Mouse (Mus musculus) cerebellum, adult 9-10 months (tissue): ENCODE measurements around the gene E130218I03Rik.
"Not testable (repeated sequence)": the region's sequence is repeated elsewhere in the genome, so short reads cannot be mapped to it uniquely, and the experiment has no call there.

ENCODE experiments used
- DNase-seq: peaks from one replicate; pipeline ENCODE4 v3.0.0; 2022

Gene E130218I03Rik

DNA sequence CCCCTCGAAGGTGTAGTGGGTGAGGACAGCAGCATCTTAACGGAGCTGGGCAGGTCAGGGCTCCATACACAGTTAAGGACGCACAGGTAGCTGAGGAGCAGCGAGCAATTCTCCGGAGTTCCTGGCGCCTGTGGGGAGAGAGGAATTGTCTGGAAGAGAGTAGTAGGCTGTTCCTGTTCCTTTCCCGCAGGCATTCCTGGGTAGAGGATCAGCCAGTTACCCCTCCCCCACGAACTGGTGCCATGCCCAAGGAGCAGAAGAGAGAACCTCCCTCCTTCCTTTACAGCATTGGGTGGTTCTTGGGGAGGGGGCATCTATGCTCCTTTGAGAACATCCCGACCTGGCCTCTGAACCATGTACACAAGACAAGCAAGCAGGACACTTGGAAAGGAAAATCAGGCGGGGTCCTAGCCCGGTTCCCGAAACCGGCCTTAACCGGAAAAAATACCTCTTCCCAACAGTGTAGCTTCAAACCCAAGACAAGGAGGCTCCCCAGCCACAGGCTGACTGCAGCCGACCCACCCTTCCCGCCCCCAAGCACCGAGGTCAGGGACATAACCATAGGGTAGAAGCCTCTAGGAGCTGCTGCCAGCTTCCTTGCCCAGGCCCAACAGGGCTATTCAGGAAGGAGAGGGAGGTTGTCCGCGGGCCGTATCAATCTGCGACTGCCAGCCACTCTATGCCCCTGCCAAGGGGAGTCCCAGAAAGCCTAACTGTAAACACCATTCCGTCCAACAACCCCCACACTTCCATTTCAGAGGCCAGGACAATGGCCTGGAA is 8.9 kb downstream of the E130218I03Rik start:
- no peak for DNase-seq

DNA sequence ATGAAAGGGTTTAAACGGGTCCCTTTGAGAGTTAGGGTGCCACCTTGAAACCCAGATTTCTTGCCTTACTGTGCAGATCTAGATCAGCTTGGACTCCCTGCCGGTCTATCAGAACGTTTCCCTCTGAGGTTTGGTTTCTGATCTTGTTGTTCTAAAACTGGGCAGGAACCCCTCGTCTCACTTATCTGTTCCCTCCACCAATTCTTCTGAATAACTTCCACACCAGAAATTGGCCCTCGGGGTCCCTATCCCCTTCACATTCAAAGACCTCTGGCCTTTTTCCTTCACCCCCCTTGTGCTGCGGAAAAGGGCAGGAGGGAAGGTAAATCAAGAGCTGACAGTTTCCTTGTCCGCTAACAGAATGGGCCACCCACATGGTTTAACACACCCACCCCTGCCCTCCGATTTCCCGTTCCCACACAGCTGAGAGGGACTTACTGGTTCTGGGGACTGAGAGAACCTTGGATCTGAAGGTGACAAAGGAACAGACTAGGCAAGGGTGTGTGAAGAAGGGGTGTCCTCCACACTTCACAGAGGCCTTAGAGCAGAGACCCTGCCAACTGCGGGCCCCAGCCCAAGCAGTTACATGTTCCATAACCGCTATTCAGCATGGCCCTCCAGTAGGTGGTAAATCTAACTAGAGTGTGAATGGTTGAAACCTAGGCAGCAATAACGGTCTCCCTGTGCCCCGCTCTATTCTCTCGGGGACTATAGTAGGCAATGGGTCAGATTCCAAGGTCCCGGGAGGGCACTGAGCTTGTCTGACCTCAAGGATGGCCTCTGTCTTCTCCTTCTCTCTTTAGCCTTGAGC is 9.7 kb downstream of the E130218I03Rik start:
- DNase-seq, result no peak

DNA sequence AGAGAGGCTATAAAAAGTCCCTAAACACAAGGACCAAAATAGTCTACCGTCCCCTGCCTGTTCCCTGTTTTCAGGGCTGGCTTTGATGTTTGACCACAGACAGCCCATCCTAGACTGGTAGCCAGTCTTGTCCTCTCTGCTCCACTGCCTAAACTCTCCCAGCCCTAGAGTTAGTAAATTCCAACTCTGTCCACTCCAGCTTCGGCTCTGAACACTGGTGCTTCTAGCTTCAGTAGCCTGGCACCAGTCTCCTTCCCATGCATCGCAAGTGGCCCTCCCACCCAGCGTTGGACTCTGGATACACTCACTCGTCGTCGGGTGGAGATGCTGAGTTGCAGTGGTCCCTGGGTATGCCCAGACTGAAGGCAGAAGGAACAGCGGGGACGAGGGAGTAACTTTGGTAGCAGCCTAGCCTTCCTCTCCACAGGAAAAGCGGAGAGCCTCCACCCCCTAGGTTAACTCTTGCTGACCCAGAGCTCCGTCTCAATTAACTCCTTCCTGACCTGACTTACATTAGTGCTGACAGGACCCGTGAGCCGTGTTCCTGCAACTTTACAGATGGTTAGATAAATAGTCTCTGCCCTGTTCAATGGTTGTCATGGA is 10.4 kb downstream of the E130218I03Rik start, which contains the start of gene Grrp1:
Grrp1 (minus strand) TSS at position 385 of the 603 bp plus-strand sequence.
- DNase-seq, result no peak

DNA sequence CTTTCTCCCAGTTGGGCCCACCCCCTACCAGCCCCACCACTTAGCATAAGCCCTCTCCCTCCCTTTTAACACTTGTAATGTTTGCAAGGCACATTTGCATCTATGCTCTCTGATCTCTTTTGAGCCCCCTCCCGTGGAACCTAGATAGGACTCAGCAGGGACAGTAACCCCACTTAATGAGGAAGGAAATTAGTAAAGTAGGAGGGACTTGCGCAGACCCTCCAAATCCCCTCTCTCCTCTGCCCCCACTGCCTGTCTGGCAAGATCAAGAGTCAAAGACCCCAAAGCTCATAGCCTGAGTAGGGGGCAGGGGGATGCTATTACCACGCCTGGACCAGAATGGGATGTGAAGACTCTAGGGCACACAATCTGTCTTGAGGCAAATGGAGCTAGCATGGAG is 11.4 kb downstream of the E130218I03Rik start:
- no peak for DNase-seq

DNA sequence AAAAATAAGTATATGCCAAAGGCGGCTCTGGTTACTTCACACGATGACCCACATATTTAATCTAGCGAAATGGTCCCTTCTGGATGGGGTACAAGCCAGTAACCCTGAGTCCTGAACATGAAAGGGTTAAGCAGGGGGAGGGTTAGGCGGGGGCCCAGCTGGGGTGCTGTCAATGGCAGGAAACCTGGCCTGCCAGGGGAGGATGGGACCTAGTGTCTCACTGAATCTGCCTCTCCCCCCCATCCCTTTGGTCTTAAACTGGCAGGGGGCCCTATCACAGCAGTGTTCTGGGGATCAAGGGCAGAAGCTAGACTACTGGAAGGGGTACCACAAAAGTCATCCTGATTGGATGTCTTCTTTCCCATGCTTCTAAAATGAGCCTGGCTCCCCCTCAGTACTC is 12.4 kb downstream of the E130218I03Rik start:
- no peak for DNase-seq

DNA sequence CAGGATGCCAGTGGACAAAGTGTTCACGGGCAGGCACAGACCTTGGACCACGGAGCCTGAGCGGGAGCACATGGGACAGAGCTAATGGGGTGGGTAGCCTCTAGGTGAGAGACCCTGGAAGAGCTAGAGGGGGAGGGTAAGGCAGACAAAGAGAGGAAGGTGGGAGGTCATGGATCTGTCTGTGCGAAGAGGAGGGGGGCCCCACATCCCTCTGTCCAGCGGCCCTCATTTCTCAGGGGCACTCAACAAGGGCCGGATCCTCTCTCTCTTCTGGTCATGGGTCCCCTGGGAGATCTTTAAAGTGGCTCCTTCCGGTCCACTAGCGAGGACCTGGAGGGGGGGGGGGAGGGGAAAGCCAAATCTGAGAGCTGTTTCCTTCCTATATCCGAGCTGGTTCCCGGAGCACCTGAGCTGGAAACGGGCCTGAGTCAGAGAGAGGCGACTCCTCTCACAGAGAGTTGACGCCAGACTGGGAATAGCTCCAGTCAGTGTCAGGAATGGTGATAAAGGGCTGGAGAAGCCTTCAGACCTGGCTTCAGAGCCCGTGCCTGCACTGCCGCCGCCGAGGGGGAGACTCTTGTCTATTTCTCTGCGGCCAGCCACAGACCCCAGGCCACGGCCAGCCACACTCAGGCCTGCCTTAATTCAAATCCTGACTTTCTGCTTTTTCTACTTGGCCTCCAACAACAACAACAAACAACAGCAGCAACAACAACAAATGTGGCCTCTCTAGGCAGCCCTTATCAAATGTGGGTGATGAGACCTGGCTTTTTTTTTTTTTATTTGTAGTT is 13.1 kb downstream of the E130218I03Rik start:
- no peak for DNase-seq

DNA sequence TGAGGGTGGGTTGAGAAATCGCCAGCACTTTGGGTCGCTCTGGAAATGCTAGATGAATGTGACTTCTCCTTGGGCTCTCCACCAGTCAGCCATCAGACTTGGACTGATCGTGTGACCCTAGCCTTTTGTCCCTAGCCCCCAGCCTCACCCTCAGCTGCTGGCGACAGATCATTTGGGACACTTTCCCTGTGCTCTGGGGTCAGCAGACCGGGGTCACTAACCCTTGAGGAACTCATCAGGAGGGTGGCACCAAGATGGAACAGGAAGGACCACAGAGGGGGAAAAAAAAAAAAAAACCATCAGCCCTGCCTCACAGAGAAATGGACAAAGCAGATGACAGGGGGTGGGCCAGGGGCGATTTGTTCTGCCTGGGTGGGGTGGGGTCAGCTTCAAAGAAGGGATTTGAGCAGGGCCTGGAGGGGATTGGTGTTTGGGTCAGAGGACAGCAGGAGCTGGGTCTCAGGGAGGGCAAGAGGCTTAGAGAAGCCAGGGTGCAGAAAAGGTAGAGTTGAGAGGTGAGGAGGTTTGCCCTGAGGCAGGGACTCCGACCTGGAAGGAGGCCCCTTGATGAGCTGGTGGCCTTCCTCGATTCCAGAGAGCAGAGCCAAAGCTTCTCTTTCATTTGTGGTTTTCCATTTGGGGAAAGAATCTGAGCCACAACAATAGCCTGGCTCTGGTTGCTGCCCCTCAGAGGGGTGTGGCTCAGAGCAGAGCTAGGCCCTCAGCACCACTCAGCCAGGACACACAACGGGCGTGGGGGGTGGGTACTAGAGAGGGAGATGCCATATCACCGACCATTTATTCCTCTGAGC is 13.9 kb downstream of the E130218I03Rik start:
- no peak for DNase-seq

DNA sequence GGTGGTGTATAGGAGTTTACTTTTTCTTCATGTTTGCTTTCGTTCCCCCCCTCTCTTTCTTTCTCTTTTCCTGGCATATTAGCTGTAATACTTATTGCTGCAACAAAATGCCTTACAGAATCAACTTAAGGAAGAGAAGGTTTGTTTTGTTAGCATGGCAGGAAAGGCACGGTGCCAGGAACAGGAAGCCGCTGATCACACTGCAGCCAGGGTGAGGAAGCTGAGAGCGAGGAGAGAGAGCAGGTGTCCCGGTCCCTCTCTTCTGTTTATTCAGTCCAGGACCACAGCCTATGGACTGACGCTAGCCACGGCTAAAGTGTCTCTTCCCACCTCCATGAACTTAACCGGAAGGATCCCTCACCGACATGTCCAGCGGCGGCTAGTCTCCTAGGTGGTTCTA is 14.9 kb downstream of the E130218I03Rik start:
- DNase-seq, result no peak

DNA sequence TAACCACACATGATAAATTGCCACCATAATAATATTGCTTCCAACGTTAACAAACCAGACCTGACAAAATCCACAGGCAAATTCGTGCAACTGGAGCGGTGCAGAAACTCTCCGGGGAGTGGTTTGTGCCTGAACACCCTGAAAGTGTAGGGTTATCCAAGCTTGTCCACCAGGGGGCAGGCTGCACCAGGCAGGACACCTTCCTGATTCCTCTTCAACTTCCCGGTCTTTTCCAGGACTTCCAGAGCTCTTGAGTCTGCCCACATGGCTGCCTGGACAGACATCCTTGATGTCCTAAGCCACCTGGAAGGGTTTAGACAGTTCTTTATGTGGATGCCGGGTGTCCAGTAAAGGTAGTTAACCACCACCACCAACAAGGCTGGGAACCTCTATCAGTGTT is 19.7 kb downstream of the E130218I03Rik start:
- DNase-seq, result peak; percentile 22

DNA sequence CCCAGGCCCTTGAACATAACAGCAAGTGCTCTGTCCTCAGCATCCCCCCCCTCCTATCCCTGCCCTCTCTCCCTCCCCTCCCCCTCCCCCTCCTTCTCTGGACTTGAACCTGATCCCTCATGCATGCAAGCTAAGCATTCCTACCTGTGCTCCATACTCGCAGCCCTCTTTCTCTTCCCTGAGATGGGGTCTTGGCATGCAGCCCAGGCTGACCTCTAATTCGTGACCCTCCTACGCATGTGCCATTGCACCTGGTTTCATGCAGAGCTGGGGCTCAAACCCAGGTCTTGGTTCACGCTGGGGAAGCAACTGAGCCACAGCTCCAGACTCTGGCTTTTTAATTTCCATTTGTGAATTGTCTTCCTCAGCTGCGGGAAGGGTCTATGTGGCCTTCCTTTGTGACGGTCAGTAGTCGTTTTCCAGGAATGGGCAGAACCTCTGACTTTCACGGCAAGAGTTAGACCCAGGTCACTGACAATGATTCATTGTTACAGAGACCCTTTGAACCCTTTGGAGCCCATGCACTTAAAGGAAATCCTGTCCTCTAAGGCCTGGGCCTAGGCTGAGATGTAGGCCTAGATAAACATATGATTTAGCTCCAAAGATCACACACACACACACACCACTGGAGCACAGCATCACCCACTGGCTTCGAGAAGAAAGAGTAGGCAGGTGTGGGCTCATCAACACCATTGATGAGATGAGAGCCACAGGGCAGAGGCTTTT is 22.6 kb downstream of the E130218I03Rik start:
- DNase-seq, result no peak

DNA sequence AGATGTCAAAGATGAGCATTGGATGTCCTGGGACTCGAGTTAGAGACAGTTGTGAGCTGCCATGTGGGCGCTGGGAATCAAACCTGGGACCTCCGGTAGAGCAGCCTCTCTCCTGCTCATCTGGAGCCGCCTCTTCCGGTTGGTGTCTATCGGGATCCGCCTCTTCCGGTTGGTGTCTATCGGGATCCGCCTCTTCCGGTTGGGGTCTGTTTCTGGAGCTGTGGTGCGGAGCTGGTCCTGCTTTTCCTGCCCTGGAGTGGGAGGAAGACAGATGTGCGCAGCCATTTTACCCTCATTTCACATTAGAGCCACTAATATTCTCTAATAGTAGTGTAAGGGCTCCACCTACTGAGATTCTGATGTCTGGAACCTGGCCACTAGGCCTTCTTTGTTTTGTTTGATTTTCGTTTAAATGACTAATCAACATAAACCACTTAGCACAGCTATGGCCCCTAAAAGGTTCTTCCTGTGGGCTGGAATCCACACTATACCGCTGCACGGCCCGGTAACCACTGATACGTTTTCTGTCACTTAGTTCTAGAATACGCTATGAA is 24.7 kb downstream of the E130218I03Rik start:
- no peak for DNase-seq

DNA sequence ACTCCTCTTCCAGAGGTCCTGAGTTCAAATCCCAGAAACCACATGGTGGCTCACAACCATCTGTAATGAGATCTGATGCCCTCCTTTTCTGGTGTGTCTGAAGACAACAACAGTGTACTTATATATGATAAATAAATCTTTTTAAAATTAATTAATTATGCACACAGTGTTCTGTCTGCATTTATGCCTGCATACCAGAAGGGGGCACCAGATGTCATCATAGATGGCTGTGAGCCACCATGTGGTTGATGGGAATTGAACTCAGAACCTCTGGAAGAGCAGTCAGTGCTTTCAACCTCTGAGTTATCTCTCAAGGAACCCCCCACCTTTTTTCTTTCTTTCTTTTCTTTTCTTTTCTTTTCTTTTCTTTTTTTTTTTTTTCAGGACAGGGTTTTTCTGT is 26.2 kb downstream of the E130218I03Rik start:
- not testable (repeated sequence) for DNase-seq

DNA sequence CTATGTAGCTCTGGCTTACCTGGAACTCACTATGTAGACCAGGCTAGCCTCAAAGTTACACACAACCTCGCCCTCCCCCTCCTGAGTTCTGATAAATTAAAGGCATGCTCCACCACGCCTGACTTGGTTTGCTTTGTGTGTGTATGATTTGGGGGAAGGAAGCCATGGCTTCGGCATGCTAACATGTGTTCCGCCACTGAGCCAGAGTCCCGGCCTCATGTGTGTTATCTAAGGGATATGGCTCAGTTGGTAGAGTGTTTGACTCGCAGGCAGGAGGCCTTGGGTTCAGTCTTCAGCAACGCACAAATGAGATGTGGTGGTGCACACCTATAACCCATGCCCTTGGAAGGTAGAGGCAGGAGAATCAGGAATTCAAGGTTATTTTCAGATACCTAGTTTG is 28.5 kb downstream of the E130218I03Rik start:
- DNase-seq, result no peak

DNA sequence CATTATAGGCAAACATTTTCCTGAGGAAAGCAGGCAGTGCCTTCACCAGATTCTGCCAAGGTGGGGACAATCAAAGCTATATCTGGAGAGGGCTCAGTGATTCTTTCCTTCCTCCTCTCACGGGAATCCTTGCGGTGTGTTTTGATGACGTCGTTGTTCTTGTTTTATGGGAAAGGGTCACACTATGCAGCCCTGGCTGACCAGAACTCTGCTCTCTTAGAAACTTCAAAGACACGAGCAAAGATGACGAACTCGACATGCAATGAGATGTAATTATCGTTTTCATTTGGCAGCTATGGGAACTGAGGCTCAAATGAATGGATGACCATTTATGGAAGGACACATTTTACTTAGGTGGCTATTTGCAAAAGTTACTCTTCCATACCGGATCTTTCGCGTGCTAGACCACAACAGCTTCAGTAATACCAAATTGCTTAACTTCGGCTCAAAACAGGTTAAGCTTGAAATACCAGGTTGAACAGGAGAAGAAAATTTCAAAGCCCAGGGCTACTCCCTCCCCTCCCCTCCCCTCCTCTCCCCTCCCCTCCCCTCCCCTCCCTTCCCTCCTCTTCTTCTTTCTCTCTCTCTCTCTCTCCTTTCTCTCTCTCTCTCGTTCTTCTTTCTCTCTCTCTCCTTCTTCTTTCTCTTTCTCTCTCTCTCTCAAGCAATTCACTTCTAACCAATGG is 29.4 kb downstream of the E130218I03Rik start:
- DNase-seq, result no peak

DNA sequence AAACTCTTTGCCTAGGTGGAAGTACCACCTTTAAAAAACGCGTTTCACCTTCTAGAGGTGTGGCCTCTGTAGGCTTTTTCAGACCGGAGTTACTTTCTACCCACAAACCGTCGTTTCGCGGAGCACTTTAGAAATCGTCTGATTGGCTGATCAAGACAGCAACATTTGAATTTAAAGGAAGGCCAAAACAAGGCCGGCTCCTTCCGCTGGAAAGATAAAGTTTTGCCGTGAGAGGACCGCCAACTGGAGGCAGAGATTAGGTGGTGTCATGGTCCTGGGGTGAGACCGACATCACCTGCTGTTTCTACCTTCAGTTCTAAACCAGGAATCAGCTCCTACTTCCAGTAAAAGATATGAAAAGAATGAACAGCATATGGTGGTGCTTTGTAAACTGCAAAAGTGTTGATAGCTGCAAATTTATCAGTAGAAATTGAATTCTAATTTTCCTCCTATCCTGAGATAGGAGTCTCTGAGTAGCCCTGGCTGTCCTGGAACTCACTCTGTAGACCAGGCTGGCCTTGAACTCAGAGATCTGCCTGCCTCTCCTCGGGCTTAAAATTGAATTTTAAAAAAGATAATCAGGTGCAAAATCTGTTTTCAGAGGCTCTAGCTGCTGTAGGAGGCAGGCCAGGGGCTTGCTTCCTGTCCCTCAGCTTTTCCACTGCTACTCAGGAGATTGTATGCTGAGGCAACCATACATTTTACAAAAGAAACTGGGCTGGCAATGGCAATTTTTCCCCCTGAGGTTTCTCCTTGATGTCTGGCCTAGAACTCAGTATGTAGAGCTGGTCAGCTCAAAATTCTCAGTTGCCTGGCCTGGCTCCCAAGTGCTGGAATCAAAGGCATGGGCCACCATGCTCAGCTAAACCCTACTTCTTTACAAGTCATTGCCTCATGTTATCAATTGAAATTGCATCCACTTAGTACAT is 30.2 kb downstream of the E130218I03Rik start:
- DNase-seq, result no peak

DNA sequence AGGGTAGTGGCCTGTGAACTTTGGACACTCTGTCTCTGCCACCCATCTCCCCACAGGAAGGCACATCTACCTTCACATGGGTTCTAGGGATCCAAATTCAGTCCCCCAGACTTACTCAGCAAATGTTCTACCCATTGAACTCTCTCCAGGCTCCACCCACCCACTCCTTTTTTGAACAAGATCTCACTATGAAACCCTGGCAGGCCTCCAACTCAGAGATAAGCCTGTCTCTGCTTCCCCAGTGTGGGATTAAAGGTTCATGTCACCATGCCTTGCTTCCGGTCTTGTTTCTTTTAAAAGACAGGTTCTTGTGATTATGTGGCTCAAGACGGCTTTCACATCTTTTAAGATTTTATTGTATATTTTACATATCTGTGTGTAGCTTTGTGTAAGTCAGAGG is 41.5 kb downstream of the E130218I03Rik start:
- DNase-seq, result peak; percentile 24

DNA sequence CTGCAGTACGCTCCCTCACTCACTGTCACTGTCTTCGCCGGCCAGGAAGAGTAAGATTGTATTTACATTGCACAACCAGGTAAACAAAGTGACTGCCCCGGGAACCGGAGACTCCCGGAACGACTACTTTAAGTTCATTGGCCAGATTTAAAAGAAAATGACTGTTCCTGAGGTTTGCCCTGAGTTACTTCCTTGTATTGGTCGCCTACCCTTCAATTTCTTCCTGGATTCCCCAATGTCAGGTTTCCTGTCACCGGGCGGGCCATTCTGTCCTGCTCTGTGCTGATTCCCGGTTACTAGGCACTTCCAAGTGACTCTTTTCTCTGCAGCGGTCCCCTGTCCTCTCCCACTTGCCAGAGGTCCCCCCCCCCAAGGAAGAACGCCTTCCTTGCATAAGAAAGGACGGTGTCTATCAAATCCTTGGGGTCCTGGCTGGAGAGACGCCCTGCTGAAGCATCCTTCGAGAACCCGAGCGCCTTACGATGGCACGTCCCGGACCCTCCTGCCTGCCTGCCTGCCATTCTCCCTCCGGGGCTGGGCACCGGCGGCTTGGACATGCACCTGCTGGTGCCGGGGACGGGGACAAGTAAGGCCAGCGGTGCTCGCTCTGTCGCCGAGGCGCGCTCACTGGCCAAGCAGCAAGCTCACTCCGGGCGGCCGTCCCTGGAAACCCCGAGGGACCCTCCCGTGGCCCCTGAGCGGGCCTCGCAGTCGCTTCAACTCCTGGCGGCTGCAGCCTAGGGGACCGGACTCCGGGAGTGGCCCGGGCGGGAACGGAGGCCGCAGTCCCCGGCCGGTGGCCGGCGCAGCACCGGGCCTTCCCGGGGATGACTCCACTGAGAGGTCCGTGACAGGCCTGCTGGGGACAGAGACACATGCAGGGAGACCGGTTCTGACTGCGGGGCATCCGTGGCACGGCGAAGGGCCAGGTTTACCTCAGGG is 43.0 kb downstream of the E130218I03Rik start:
- no peak for DNase-seq

DNA sequence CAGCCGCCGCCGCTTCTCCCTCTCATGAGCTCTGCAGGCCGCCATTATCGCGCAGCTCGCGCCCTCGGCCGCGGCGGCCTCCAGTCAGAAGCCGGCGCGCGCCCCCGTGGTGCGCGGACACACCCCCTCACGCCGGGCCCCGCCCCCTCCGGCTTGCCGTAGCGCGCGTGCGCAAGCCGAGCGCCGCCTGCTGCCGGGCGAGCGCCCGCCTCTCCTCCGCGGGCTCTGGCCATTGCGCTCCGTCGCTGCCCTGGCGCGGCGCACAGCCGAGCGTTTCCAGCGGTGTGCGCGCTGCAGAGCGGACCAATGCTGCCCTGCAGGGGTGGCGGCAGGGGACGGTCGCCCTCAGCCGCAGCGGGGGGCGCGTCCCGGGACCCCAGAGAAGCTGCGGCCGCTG is 43.7 kb downstream of the E130218I03Rik start:
- DNase-seq, result peak; percentile 95
